In genomic region chr9:120948832-120949231, GRCm38 (mm10) we compare ENCODE assay signal across 27 mouse cellular contexts. TPM values are rescaled to one million over a fixed set of nuclear protein-coding genes. Genes with fewer than 3 reads are reported as not detected.
A peak's percentile ranks its signal among the peaks of the same experiment; 100 is the strongest.
DNase-seq lines count a peak whose midpoint lies in the region; ATAC-seq lines count a peak whose summit lies in the region.
"Had no signal": no experiment of that assay in that cellular context is flagged by ENCODE, and none has a peak within 500 bp of the region (broad histone marks: within the 10 kb centered on the region; RNA-seq: fewer than 3 reads in every experiment).

No protein-coding gene starts in this region.

- peaks cover 27% of the 10 kb centered on the region for H3K4me1 ChIP-seq in heart, embryonic 10.5 days
- peaks cover 50% of the 10 kb centered on the region for H3K4me1 ChIP-seq in heart, embryonic 12.5 days (replicated peaks)

- H3K4me2 ChIP-seq in heart, embryonic 12.5 days, result no peak overlapping the region
- H3K4me2 ChIP-seq: heart, embryonic 11.5 days; heart, embryonic 15.5 days; hindbrain, embryonic 13.5 days had no signal

- no peak overlapping the region for H3K9ac ChIP-seq in heart, embryonic 12.5 days
- H3K9ac ChIP-seq: forebrain, postnatal 0 days; heart, embryonic 15.5 days; hindbrain, embryonic 13.5 days had no signal

- WGBS in heart, embryonic 10.5 days, result 93% methylated on average over 1 of the region's 1 CpGs
- 100% methylated on average over 1 of the region's 1 CpGs for WGBS in heart, embryonic 12.5 days

- no peak for ATAC-seq in heart, embryonic 12.5 days (ENCODE audit: insufficient number of reproducible peaks, low FRiP score)
- ATAC-seq: activated CD4-positive, CD25-positive, alpha-beta regulatory T cell, adult 4 months; forebrain, embryonic 14.5 days; forebrain, postnatal 0 days; hindbrain, postnatal 0 days; inflammation-experienced regulatory T-cells, adult 6 months had no signal

- H3K4me3 ChIP-seq in heart, embryonic 10.5 days, result no peak overlapping the region
- H3K4me3 ChIP-seq in heart, embryonic 12.5 days, result no peak overlapping the region
- H3K4me3 ChIP-seq: gastrocnemius, adult 2 months; heart, embryonic 15.5 days; hindbrain, embryonic 10.5 days; hindbrain, embryonic 13.5 days had no signal

- peaks cover 46% of the 10 kb centered on the region for H3K36me3 ChIP-seq in heart, embryonic 10.5 days
- peaks cover 46% of the 10 kb centered on the region for H3K36me3 ChIP-seq in heart, embryonic 12.5 days

- DNase-seq in adrenal gland, postnatal 10 days, result peak; percentile 5
- DNase-seq in adrenal gland, postnatal 14 days, result no peak
- DNase-seq in heart, embryonic 10.5 days (ENCODE audit: low spot score), result peak; percentile 61
- DNase-seq in urinary bladder, adult 2 months (ENCODE audit: low spot score), result peak; percentile 10
- no peak for DNase-seq in urinary bladder, postnatal 4 days (ENCODE audit: low spot score in 2 of 2)
- no peak for DNase-seq in c-Kit-positive CD71-positive TER-119-positive erythroid progenitor cells, embryonic 14.5 days (ENCODE audit: low spot score)
- DNase-seq: adrenal gland, adult 8-10 months; cerebellum, adult 11-12 months; cerebellum, adult 8-10 months; cerebellum, postnatal 10 days; cerebellum, postnatal 36 days; embryo, embryonic 11 days; forebrain, postnatal 0 days; gastrocnemius, adult 2 months; gastrocnemius, postnatal 14 days; heart, adult 18-20 months; heart, postnatal 10 days; heart, postnatal 36 days had no signal

- no peak overlapping the region for H3K27ac ChIP-seq in heart, embryonic 10.5 days
- H3K27ac ChIP-seq in heart, embryonic 12.5 days (ENCODE audit: poor library complexity, severe bottlenecking), result no peak overlapping the region
- H3K27ac ChIP-seq: gastrocnemius, adult 2 months; heart, embryonic 15.5 days; hindbrain, embryonic 10.5 days; hindbrain, embryonic 13.5 days; hindbrain, postnatal 0 days had no signal

- H3K9me3 ChIP-seq in heart, embryonic 10.5 days, result no peaks in the 10 kb centered on the region
- no peaks in the 10 kb centered on the region for H3K9me3 ChIP-seq in heart, embryonic 12.5 days (replicated peaks)
- H3K9me3 ChIP-seq: heart, embryonic 15.5 days; hindbrain, embryonic 10.5 days; hindbrain, embryonic 13.5 days had no signal

- H3K27me3 ChIP-seq in heart, embryonic 10.5 days (ENCODE audit: insufficient read depth, poor library complexity, severe bottlenecking), result no peaks in the 10 kb centered on the region
- H3K27me3 ChIP-seq in heart, embryonic 12.5 days (replicated peaks), result no peaks in the 10 kb centered on the region
- H3K27me3 ChIP-seq: heart, embryonic 15.5 days; hindbrain, embryonic 13.5 days had no signal

RNA-seq across cellular contexts. Expression of gene Ctnnb1, which starts 19.8 kb away (rescaled TPM):
- total RNA-seq in adrenal gland, postnatal 10 days (2021), result 100 to 1,000 TPM; 638 to 649 TPM
- total RNA-seq in adrenal gland, postnatal 14 days (2021), result 696 and 727 TPM in 2 replicates
- 390 and 445 TPM in 2 replicates for polyA plus RNA-seq in heart, embryonic 10.5 days (2016; fragmentation: Nextera tagmentation; extraction: Ambion mirVana)
- polyA plus RNA-seq in heart, embryonic 12.5 days (2016; fragmentation: Nextera tagmentation; extraction: Ambion mirVana), result 397 and 414 TPM in 2 replicates
- 252 and 357 TPM in 2 replicates for polyA plus RNA-seq in urinary bladder, adult 2 months (2012; rRNA removed)

Comparison
In these comparisons a context has a peak if more than half of its experiments do, and no peak if none do; other contexts are left out.
1. DNase-seq: peak in adrenal gland, postnatal 10 days (single experiment), heart, embryonic 10.5 days (single experiment) and urinary bladder, adult 2 months (single experiment); none in adrenal gland, postnatal 14 days (single experiment), urinary bladder, postnatal 4 days (0 of 2) and c-Kit-positive CD71-positive TER-119-positive erythroid progenitor cells, embryonic 14.5 days (single experiment).